Mouse (Mus musculus) ES-Bruce4 (cell line): ENCODE data around the gene Rassf8.

Experiments
- CTCF ChIP-seq: IDR thresholded peaks from one replicate; pipeline ENCODE4 v1.8.1; 2011; ENCODE audit warnings: low read depth, low read length
- POLR2A ChIP-seq: IDR thresholded peaks from one replicate; pipeline ENCODE4 v1.8.1; 2011; ENCODE audit warnings: low read length; ENCODE audit not compliant: insufficient read depth

- TF ChIP-seq CTCF: no peak
- no peak for TF ChIP-seq POLR2A
Observed at GRCm38 (mm10) chr6:145835359-145835758, 88.8 kb downstream of the Rassf8 start.
